Mouse (Mus musculus) embryonic fibroblast, embryonic 13.5 days (primary cell): ENCODE measurements around the gene Pard3b.

Experiments used
- CTCF ChIP-seq: IDR thresholded peaks from 2 replicates; pipeline ENCODE4 v1.5.1; 2011; ENCODE audit warnings: mild to moderate bottlenecking, control low read depth, low read length, moderate library complexity, borderline replicate concordance; ENCODE audit not compliant: insufficient read depth
- POLR2A ChIP-seq: IDR thresholded peaks from 2 replicates; pipeline ENCODE4 v1.6.1; 2011; ENCODE audit warnings: low read depth, mild to moderate bottlenecking, control low read depth, low read length, moderate library complexity

- TF ChIP-seq CTCF (no peak), POLR2A (no peak)
Measured at GRCm38 (mm10) chr1:62436304-62436703, 797.7 kb downstream of the Pard3b start.
